Mouse (Mus musculus): ENCODE results near the gene Rbms3.

GRCm38 (mm10) chr9:117379448-117379983 lies 250.2 kb downstream of the Rbms3 start:
- TF ChIP-seq CTCF (IDR thresholded peaks at IDR 0.05): no peak
- no peak for TF ChIP-seq POLR2A (IDR thresholded peaks at IDR 0.05; ENCODE audit: insufficient read depth, low read depth, low read length)
